Mouse (Mus musculus): ENCODE data around the gene Esp23. TPM values are rescaled to one million over a fixed set of nuclear protein-coding genes. Genes with fewer than 3 reads are reported as not detected.
"Not testable (repeated sequence)": the region's sequence is repeated elsewhere in the genome, so short reads cannot be mapped to it uniquely, and the experiment has no call there.

The Esp23 gene
- not detected in 2 replicates for polyA plus RNA-seq (2015; fragmentation: Nextera tagmentation; extraction: Ambion mirVana)

GRCm38 (mm10) chr17:39076937-39077336 is at the start of gene Esp23:
TSS of gene Esp23 (minus strand) at chr17:39077037.
- Histone ChIP-seq H3K4me1 (replicated peaks) (no peaks in the 10 kb centered on the region), H3K27me3 (no peaks in the 10 kb centered on the region), H3K27ac (no peak within 1 kb of the TSS), H3K9ac (no peak within 1 kb of the TSS), H3K4me3 (no peak within 1 kb of the TSS), H3K9me3 (replicated peaks) (peaks cover 5% of the 10 kb centered on the region), H3K36me3 (no peaks in the 10 kb centered on the region), H3K4me2 (no peak within 1 kb of the TSS)
- 38% methylated on average over 1 of the region's 1 CpGs for WGBS
- ATAC-seq (replicated peaks; ENCODE audit: insufficient number of reproducible peaks, insufficient read depth, low FRiP score, low read depth) = no peak

- not testable (repeated sequence) for ATAC-seq (replicated peaks; ENCODE audit: insufficient number of reproducible peaks, insufficient read depth, low FRiP score, low read depth)
- WGBS = 67% methylated on average over 11 of the region's 11 CpGs
- 0 out of 2 replicates have a peak, but pooled peaks cover 11% of the 10 kb centered on the region for H3K9me3 ChIP-seq (replicated peaks)
These were observed 30.3 kb upstream of the Esp23 start for GRCm38 (mm10) chr17:39107126-39107525.

GRCm38 (mm10) chr17:39095034-39095433 is 18.2 kb upstream of the Esp23 start, which contains the start of gene Esp22:
TSS of gene Esp22 (plus strand) at chr17:39095334.
- WGBS = 79% methylated on average over 1 of the region's 1 CpGs

More at GRCm38 (mm10) chr17:39107126-39107525, 30.3 kb upstream of the Esp23 start:
- not testable (repeated sequence) for H3K4me1 ChIP-seq (replicated peaks); H3K27ac ChIP-seq; H3K4me2 ChIP-seq; H3K36me3 ChIP-seq; H3K4me3 ChIP-seq; H3K27me3 ChIP-seq; H3K9ac ChIP-seq

GRCm38 (mm10) chr17:39063641-39064040 is 13.2 kb downstream of the Esp23 start:
- Histone ChIP-seq H3K4me2 (no peak overlapping the region), H3K4me1 (replicated peaks) (no peaks in the 10 kb centered on the region), H3K27ac (no peak overlapping the region), H3K36me3 (no peaks in the 10 kb centered on the region), H3K9me3 (replicated peaks) (no peaks in the 10 kb centered on the region), H3K9ac (no peak overlapping the region), H3K27me3 (no peaks in the 10 kb centered on the region), H3K4me3 (no peak overlapping the region)
- ATAC-seq (replicated peaks; ENCODE audit: insufficient number of reproducible peaks, insufficient read depth, low FRiP score, low read depth) = no peak

More at GRCm38 (mm10) chr17:39095034-39095433, 18.2 kb upstream of the Esp23 start, which contains the start of gene Esp22:
- Histone ChIP-seq H3K4me2 (no peak within 1 kb of the TSS), H3K36me3 (no peaks in the 10 kb centered on the region), H3K4me1 (replicated peaks) (no peaks in the 10 kb centered on the region), H3K9me3 (replicated peaks) (0 out of 2 replicates have a peak, but pooled peaks cover 4% of the 10 kb centered on the region), H3K9ac (no peak within 1 kb of the TSS), H3K27me3 (no peaks in the 10 kb centered on the region), H3K4me3 (no peak within 1 kb of the TSS), H3K27ac (no peak within 1 kb of the TSS)
- ATAC-seq (replicated peaks; ENCODE audit: insufficient number of reproducible peaks, insufficient read depth, low FRiP score, low read depth) = no peak

GRCm38 (mm10) chr17:39043241-39043640 is 33.6 kb downstream of the Esp23 start, which contains the start of gene Gm21903:
TSS of gene Gm21903 (minus strand) at chr17:39043341.
- Histone ChIP-seq H3K4me3 (no peak within 1 kb of the TSS), H3K27ac (no peak within 1 kb of the TSS), H3K4me1 (replicated peaks) (no peaks in the 10 kb centered on the region), H3K36me3 (no peaks in the 10 kb centered on the region), H3K4me2 (no peak within 1 kb of the TSS), H3K27me3 (no peaks in the 10 kb centered on the region), H3K9ac (no peak within 1 kb of the TSS), H3K9me3 (replicated peaks) (0 out of 2 replicates have a peak, but pooled peaks cover 4% of the 10 kb centered on the region)
- ATAC-seq (replicated peaks; ENCODE audit: insufficient number of reproducible peaks, insufficient read depth, low FRiP score, low read depth) = no peak

- not testable (repeated sequence) for H3K9ac ChIP-seq; H3K27ac ChIP-seq; H3K9me3 ChIP-seq (replicated peaks); H3K4me1 ChIP-seq (replicated peaks); H3K4me3 ChIP-seq; H3K36me3 ChIP-seq; H3K27me3 ChIP-seq; H3K4me2 ChIP-seq; ATAC-seq (replicated peaks; ENCODE audit: insufficient number of reproducible peaks, insufficient read depth, low FRiP score, low read depth)
- 64% methylated on average over 3 of the region's 3 CpGs for WGBS
These were observed 40.4 kb downstream of the Esp23 start, which contains the start of gene Esp24 for GRCm38 (mm10) chr17:39036395-39036794. TSS of gene Esp24 (plus strand) at chr17:39036695.

Other genes starting within 250 kb of the Esp23 start
- gene Esp24, start 40.3 kb downstream of the Esp23 start, polyA plus RNA-seq (2015; fragmentation: Nextera tagmentation; extraction: Ambion mirVana) = not detected in 2 replicates
- not detected in 2 replicates for gene Gm21903, start 33.7 kb downstream of the Esp23 start, polyA plus RNA-seq (2015; fragmentation: Nextera tagmentation; extraction: Ambion mirVana)
- not detected in 2 replicates for gene Esp22, start 18.3 kb upstream of the Esp23 start, polyA plus RNA-seq (2015; fragmentation: Nextera tagmentation; extraction: Ambion mirVana)